Mouse (Mus musculus) limb, embryonic 14.5 days (tissue): Measurements from ENCODE around the gene Hoxd12. TPM values are rescaled to one million over a fixed set of nuclear protein-coding genes. Genes with fewer than 3 reads are reported as not detected.

Experiments
- ATAC-seq: fragments of 200-750 bp; cut with Nextera tagmentation; 2 replicates; pipeline ENCODE4 v1.8.0; 2017; ENCODE audit warnings: low read depth, moderate number of reproducible peaks, moderate TSS enrichment; ENCODE audit not compliant: low FRiP score
- DNase-seq: peaks from one replicate; pipeline ENCODE4 v3.0.0-alpha.2; 2015; ENCODE audit warnings: low spot score
- H3K27ac ChIP-seq: fragments of 300-500 bp; sonication (generic); replicated peaks from 2 replicates; pipeline ENCODE4 v1.5.1; 2014; ENCODE audit warnings: low read depth, mild to moderate bottlenecking, low read length, moderate library complexity, mixed read lengths
- H3K27me3 ChIP-seq: fragments of 300-500 bp; sonication (generic); 2 replicates; pipeline ENCODE4 v1.6.1; 2014; ENCODE audit warnings: low read length, mixed read lengths; ENCODE audit not compliant: control insufficient read depth, insufficient read depth
- H3K36me3 ChIP-seq: fragments of 300-500 bp; sonication (generic); 2 replicates; pipeline ENCODE4 v1.6.1; 2014; ENCODE audit warnings: mild to moderate bottlenecking, low read length, moderate library complexity, mixed read lengths; ENCODE audit not compliant: control insufficient read depth, insufficient read depth
- H3K4me1 ChIP-seq: fragments of 300-500 bp; sonication (generic); 2 replicates; pipeline ENCODE4 v1.6.1; 2014; ENCODE audit warnings: antibody characterized with exemption, low read length, mixed read lengths; ENCODE audit not compliant: control insufficient read depth, insufficient read depth
- H3K4me2 ChIP-seq: fragments of 300-500 bp; sonication (generic); replicated peaks from 2 replicates; pipeline ENCODE4 v1.6.1; 2014; ENCODE audit warnings: low read depth, mild to moderate bottlenecking, low read length, moderate library complexity; ENCODE audit not compliant: severe bottlenecking
- H3K4me3 ChIP-seq: fragments of 300-500 bp; sonication (generic); replicated peaks from 2 replicates; pipeline ENCODE4 v1.5.1; 2014; ENCODE audit warnings: low read length
- H3K9ac ChIP-seq: fragments of 300-500 bp; sonication (generic); 2 replicates; pipeline ENCODE4 v1.6.1; 2014; ENCODE audit warnings: mild to moderate bottlenecking, low read depth, low read length, moderate library complexity; ENCODE audit not compliant: severe bottlenecking
- H3K9me3 ChIP-seq: fragments of 300-500 bp; sonication (generic); 2 replicates; pipeline ENCODE4 v1.6.1; 2016; ENCODE audit warnings: low read length; ENCODE audit not compliant: control insufficient read depth
- POLR2A ChIP-seq: fragments of 200-500 bp; IDR thresholded peaks from 2 replicates; pipeline ENCODE4 v1.8.0; 2012; ENCODE audit warnings: inconsistent platforms, mild to moderate bottlenecking, moderate library complexity, borderline replicate concordance; ENCODE audit not compliant: insufficient read depth, insufficient read length; ENCODE audit errors: extremely low read depth
- WGBS: fragments of 180-500 bp; shearing (Covaris S2); extraction: QIAGEN DNeasy Blood & Tissue Kit; methylation state at CpG from one replicate; pipeline ENCODE4 v1.1.7; 2014; 5-methylcytosine and 5-hydroxymethylcytosine counted together
- polyA plus RNA-seq, 2 experiments: library from polyadenylated mRNA; depleted of rRNA in 1 of 2; stranded (reverse) in 1 of 2; unstranded in 1 of 2; fragments of >200 nt; fragmentation: Nextera tagmentation in 1 of 2; extraction: Ambion mirVana in 1 of 2; gene quantifications; 2 replicates each; pipeline versions ENCODE4 v1.2.1 to v1.2.3; 2012 to 2014

Gene Hoxd12
- polyA plus RNA-seq (2012; rRNA removed) (43.3 and 58.3 TPM in 2 replicates), polyA plus RNA-seq (2014; fragmentation: Nextera tagmentation; extraction: Ambion mirVana) (38.4 and 53.0 TPM in 2 replicates)

DNA sequence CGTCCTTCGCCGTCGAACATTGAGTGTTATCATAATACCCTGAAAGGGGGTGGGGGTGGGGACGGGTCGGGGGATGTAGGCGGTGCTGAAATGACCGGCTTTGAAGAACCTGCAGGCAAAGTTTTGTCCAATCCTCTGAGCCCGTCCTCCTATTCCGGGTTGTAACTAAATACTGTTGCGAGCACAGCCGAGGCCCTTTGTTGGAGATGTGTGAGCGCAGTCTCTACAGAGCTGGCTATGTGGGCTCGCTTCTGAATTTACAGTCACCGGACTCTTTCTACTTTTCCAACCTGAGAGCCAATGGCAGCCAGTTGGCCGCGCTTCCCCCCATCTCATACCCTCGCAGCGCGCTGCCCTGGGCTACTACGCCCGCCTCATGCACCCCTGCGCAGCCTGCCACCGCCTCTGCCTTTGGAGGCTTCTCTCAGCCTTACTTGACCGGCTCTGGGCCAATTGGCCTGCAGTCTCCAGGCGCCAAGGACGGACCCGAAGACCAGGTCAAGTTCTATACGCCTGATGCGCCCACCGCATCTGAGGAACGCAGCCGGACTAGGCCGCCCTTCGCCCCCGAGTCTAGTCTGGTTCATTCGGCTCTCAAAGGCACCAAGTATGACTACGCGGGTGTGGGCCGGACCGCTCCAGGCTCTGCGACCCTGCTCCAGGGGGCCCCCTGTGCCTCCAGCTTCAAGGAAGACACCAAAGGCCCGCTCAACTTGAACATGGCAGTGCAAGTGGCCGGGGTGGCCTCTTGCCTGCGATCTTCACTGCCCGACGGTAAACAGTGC, at the start of gene Hoxd12:
Gene Hoxd12, plus strand, starts transcription at position 133 of the 785 bp plus-strand sequence.
- Histone ChIP-seq H3K9me3 (no peaks in the 10 kb centered on the region), H3K4me3 (peak within 1 kb of the TSS; percentile 74), H3K4me1 (peaks cover 17% of the 10 kb centered on the region), H3K27me3 (peaks cover 29% of the 10 kb centered on the region; the same call in 1 of the 2 replicates), H3K4me2 (peak within 1 kb of the TSS; percentile 96), H3K27ac (peak within 1 kb of the TSS; percentile 97), H3K9ac (peak within 1 kb of the TSS; percentile 99), H3K36me3 (peaks cover 6% of the 10 kb centered on the region; the same call in 1 of the 2 replicates)
- WGBS = 5% methylated on average over 47 of the region's 47 CpGs
- ATAC-seq (peak; percentile 70), DNase-seq (peak; percentile 74)
- TF ChIP-seq POLR2A = peak; percentile 76; the same call in 1 of the 2 replicates

DNA sequence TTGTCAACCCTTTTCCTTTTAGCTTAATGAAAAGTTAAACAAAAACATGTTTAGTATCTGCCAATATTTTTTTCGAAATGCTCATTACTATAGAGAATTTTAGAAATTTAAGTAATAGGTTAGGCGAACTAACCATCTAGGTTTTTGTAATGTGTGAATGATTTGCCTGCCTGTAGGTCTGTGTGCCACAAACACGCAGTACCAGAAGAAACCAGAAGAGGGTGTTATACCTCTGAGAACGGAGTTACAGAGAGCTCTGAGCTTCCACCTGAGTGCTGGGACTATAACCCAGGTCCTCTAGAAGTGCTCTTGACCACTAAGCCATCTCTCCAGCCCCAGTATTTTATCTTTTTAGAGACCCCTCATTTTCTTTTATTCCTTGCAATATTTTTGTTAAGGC, 39.4 kb upstream of the Hoxd12 start:
- WGBS = 67% methylated on average over 4 of the region's 4 CpGs
- H3K27me3 ChIP-seq = no peaks in the 10 kb centered on the region

DNA sequence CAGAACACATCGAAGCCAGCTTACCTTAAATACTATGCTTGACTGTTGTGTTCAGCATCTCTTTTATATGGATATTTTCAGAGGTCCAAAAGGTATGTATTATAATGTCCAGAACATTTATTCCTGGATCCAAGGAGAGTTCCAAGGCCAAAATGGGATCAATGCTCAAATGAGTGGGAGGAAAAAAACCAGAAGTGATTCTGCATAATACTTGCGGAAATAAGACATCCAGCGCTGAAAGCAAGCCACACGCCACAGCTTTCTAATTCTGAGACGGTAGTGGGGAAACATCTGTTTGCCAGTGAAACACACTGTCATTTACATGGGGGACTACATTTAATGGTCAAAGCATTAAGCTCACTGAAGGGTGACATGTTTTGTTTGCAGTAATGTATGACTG, 32.4 kb upstream of the Hoxd12 start:
- Histone ChIP-seq H3K4me3 (no peak overlapping the region), H3K9ac (no peak overlapping the region), H3K4me2 (no peak overlapping the region), H3K9me3 (peaks cover 4% of the 10 kb centered on the region; the same call in 1 of the 2 replicates), H3K4me1 (peaks cover 2% of the 10 kb centered on the region; the same call in 1 of the 2 replicates), H3K36me3 (no peaks in the 10 kb centered on the region), H3K27me3 (peaks cover 9% of the 10 kb centered on the region; the same call in 1 of the 2 replicates), H3K27ac (no peak overlapping the region)
- TF ChIP-seq POLR2A = no peak
- DNase-seq (no peak), ATAC-seq (no peak)
- WGBS = 53% methylated on average over 5 of the region's 5 CpGs

More for the DNA sequence above, 39.4 kb upstream of the Hoxd12 start:
- no peak for TF ChIP-seq POLR2A
- Histone ChIP-seq H3K4me3 (no peak overlapping the region), H3K36me3 (no peaks in the 10 kb centered on the region), H3K4me2 (no peak overlapping the region), H3K9me3 (peaks cover 4% of the 10 kb centered on the region; the same call in 1 of the 2 replicates), H3K4me1 (no peaks in the 10 kb centered on the region), H3K9ac (no peak overlapping the region), H3K27ac (no peak overlapping the region)
- ATAC-seq = no peak
- DNase-seq = no peak

GRCm38 (mm10) chr2:74645631-74646030, 29.2 kb upstream of the Hoxd12 start:
- Histone ChIP-seq H3K4me2 (no peak overlapping the region), H3K27ac (no peak overlapping the region), H3K4me1 (peaks cover 25% of the 10 kb centered on the region), H3K36me3 (no peaks in the 10 kb centered on the region), H3K9ac (no peak overlapping the region), H3K9me3 (no peaks in the 10 kb centered on the region), H3K4me3 (no peak overlapping the region), H3K27me3 (peaks cover 37% of the 10 kb centered on the region)
- no peak for TF ChIP-seq POLR2A
- ATAC-seq (no peak), DNase-seq (no peak)
- WGBS = 90% methylated on average over 3 of the region's 3 CpGs

- ATAC-seq (no peak), DNase-seq (no peak)
- Histone ChIP-seq H3K9me3 (no peaks in the 10 kb centered on the region), H3K27me3 (peaks cover 48% of the 10 kb centered on the region), H3K9ac (no peak overlapping the region), H3K4me1 (peaks cover 28% of the 10 kb centered on the region), H3K4me3 (no peak overlapping the region), H3K27ac (no peak overlapping the region), H3K4me2 (no peak overlapping the region), H3K36me3 (no peaks in the 10 kb centered on the region)
- TF ChIP-seq POLR2A = no peak
- WGBS = 17% methylated on average over 7 of the region's 7 CpGs
These were observed 27.5 kb upstream of the Hoxd12 start for GRCm38 (mm10) chr2:74647082-74647864.
